Mouse (Mus musculus): Measurements from ENCODE around the gene Scg2. TPM values are rescaled to one million over a fixed set of nuclear protein-coding genes. Genes with fewer than 3 reads are reported as not detected.

Scg2 gene
- polyA plus RNA-seq, 1 experiment, result not detected

DNA sequence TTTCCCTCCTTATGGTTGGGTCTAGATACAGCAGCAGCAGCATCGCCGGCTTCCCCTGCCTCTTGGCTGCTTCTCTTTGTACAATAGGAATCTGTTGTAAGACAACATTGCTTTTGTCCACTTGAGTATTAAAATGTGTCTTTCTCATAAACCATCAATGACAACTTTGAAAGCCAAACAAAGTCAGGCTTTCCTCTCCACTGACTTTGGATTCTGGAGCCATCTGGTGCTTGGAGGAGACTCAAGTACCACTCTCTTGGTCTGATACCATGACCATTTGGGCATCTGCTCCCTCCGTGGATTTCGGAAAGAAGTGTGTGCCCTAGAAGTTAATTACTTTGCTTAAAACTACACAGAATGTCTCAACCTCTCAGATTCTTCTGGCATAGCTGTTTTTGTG lies 5.7 kb upstream of the Scg2 start:
- Histone ChIP-seq H3K4me3 (replicated peaks) (no peak overlapping the region), H3K4me1 (no peaks in the 10 kb centered on the region), H3K9me3 (no peaks in the 10 kb centered on the region), H3K36me3 (replicated peaks; ENCODE audit: low read length) (no peaks in the 10 kb centered on the region), H3K27me3 (replicated peaks) (no peaks in the 10 kb centered on the region)
- TF ChIP-seq GATA1 (IDR thresholded peaks at IDR 0.05; ENCODE audit: borderline replicate concordance, low read length) (no peak), FLI1 (IDR thresholded peaks at IDR 0.05; ENCODE audit: low read length) (no peak)

DNA sequence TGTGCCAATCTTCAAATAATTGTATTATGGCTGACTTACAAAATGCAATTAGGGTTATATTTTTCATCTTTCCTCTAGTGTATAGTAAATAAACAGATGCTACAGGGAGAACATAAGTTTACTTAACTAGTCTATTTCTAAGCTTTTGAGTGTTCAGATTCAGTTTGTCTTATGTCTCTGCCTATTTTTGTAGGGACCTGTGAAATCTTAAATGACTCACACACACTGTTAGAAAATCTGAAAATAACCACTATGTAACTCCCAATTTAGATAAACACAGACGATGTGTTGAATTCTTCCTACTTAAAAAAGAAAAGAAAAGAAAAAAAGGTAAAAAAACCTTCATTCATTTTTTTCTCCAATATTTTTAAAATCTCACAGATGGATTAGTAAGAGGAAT lies 2.2 kb downstream of the Scg2 start:
- H3K9me3 ChIP-seq, result 0 out of 2 replicates have a peak, but pooled peaks cover 3% of the 10 kb centered on the region
- no peaks in the 10 kb centered on the region for H3K4me1 ChIP-seq
- H3K27me3 ChIP-seq (replicated peaks), result no peaks in the 10 kb centered on the region
- H3K36me3 ChIP-seq (replicated peaks; ENCODE audit: low read length), result no peaks in the 10 kb centered on the region
- TF ChIP-seq FLI1 (IDR thresholded peaks at IDR 0.05; ENCODE audit: low read length) (no peak), GATA1 (IDR thresholded peaks at IDR 0.05; ENCODE audit: borderline replicate concordance, low read length) (no peak)
- no peak overlapping the region for H3K4me3 ChIP-seq (replicated peaks)

DNA sequence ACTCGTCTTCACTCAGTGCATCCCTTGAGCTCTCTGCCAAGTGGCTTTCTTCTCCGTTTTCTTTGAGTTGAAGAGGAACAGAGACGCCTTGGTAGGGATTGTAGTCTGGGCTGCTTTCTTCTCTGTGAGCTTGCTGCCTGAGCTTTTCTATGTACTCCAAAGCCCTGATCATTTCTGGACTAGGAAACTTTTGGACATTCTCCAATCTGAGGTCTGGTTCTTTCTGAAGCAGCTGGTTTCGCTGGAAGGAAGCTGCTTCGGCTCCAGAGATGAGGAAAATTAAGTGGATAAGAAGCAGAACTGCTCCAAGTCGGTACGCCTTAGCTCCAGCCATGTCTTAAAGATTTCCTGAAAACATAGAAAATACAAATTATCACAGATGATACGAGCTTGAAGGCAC lies 3.2 kb downstream of the Scg2 start:
- Histone ChIP-seq H3K4me3 (replicated peaks) (no peak overlapping the region), H3K9me3 (0 out of 2 replicates have a peak, but pooled peaks cover 3% of the 10 kb centered on the region), H3K27me3 (replicated peaks) (no peaks in the 10 kb centered on the region), H3K36me3 (replicated peaks; ENCODE audit: low read length) (no peaks in the 10 kb centered on the region), H3K4me1 (no peaks in the 10 kb centered on the region)
- no peak for TF ChIP-seq GATA1 (IDR thresholded peaks at IDR 0.05; ENCODE audit: borderline replicate concordance, low read length)
- TF ChIP-seq FLI1 (IDR thresholded peaks at IDR 0.05; ENCODE audit: low read length), result no peak

DNA sequence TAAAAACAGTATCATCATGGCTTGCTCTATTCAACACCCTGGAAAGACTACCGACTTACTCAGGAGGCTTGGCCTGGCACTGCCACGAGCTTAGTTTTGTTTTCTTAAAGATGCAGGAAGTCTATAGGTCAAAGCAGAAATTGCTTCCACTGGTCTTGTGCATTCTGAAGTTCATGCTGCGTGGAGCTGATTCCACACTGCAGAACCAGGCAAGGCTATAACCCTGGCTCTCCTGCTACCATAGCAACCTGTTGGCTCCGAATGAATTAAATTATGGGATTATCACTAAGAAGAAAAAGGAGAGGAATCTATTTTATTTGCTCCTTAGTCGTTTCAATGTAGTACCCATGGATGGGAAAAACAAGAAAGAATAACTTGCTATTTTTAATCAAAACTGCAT lies 10.9 kb downstream of the Scg2 start:
- Histone ChIP-seq H3K9me3 (no peaks in the 10 kb centered on the region), H3K4me1 (no peaks in the 10 kb centered on the region), H3K27me3 (replicated peaks) (no peaks in the 10 kb centered on the region), H3K4me3 (replicated peaks) (no peak overlapping the region), H3K36me3 (replicated peaks; ENCODE audit: low read length) (no peaks in the 10 kb centered on the region)
- TF ChIP-seq GATA1 (IDR thresholded peaks at IDR 0.05; ENCODE audit: borderline replicate concordance, low read length) (no peak), FLI1 (IDR thresholded peaks at IDR 0.05; ENCODE audit: low read length) (no peak)

DNA sequence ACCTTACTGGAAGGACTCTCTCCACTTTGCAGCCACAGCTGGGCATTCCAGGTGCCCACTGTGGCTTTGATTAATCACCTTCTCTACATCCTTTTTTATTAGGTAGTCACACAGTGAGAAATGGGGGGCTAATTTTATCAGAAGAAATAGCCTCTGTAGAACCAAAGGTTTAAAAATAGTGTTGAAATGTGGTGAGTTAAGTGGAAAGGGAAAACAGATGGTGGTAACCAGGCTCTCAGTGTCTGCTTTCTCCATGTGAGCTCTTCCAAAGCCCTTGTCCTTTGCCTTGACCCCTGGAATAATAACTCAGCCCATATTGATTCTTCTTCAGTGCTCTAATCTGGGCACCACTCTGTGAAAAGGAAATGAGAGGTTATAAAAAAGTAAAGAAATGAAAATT lies 24.4 kb downstream of the Scg2 start:
- Histone ChIP-seq H3K4me1 (no peaks in the 10 kb centered on the region), H3K4me3 (replicated peaks) (no peak overlapping the region), H3K27me3 (replicated peaks) (no peaks in the 10 kb centered on the region), H3K36me3 (replicated peaks; ENCODE audit: low read length) (no peaks in the 10 kb centered on the region), H3K9me3 (0 out of 2 replicates have a peak, but pooled peaks cover 5% of the 10 kb centered on the region)
- no peak for TF ChIP-seq FLI1 (IDR thresholded peaks at IDR 0.05; ENCODE audit: low read length)
- no peak for TF ChIP-seq GATA1 (IDR thresholded peaks at IDR 0.05; ENCODE audit: borderline replicate concordance, low read length)

DNA sequence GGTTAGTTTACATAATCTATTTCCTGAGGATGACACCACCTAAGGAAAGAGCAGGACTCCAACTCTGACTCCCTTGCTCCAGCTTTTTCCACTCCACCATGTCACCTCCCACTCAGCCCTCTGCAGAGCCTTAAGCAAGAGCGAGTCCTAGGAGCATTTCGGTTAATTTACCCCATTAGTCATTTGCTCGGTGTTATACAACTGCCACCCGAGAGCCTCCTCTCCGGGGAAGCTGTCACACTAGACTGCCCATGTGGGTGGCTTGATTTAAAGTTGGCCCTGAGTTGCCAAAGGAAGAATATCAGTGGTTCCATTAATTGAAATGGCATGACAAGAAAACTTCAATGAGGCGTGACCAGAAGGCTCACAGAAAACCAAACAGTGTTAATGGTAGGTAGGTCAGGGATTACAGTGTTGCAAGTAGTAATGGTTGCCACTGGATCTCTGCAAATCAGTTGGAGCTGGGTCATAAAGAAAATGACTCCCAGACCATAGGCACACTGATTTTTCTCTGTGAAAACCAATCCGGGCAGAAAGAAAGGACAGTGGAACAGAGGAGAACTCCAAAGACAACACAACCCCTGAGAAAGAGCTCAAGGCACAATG lies 33.5 kb downstream of the Scg2 start:
- Histone ChIP-seq H3K27me3 (replicated peaks) (no peaks in the 10 kb centered on the region), H3K36me3 (replicated peaks; ENCODE audit: low read length) (no peaks in the 10 kb centered on the region), H3K4me1 (no peaks in the 10 kb centered on the region), H3K4me3 (replicated peaks) (no peak overlapping the region), H3K9me3 (0 out of 2 replicates have a peak, but pooled peaks cover 4% of the 10 kb centered on the region)
- no peak for TF ChIP-seq GATA1 (IDR thresholded peaks at IDR 0.05; ENCODE audit: borderline replicate concordance, low read length)
- TF ChIP-seq FLI1 (IDR thresholded peaks at IDR 0.05; ENCODE audit: low read length), result no peak

DNA sequence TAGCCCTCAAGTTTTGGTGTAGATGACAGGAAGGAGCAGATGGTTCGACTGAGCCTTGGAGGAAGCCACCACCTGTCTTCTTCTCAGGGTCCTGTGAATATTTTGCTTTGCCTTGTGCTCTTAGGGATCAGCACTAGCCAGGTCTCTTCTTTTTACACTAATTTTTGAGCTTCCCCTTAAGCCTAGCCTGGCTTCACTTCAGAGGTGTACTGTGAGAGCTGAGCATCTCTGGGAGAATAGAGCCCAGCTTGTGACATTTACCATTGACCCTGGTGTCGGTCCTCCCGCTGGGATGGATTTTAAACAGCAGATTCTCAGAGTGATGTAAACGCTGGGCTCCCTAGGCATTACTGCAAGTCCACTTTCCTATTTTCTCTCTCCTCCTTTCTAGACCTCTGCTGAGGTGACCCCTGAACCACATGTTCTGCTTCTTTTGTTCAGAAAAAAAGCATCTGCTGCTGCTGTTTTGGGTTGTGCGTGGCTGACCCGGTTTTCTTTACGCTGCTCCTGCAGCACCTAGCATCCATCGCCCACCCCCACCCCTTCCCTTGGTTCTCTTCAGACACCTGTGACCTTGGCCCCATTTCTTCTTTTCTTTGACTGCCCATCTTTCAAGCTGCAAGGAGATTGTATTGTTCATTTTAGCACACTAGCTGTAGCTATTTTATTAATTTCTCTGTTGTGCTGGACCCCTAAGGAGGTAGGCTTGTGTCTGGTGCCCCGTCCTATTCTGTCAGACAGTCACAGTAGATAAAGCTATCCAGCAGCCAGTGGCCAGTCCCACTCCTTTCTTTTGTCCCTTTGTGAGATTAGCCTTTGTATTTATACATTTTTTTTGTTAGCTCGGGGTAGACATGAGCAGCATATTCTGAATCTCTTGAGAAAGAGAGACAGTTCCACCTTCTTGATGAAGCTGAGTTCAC lies 38.6 kb downstream of the Scg2 start:
- Histone ChIP-seq H3K36me3 (replicated peaks; ENCODE audit: low read length) (no peaks in the 10 kb centered on the region), H3K4me1 (no peaks in the 10 kb centered on the region), H3K9me3 (no peaks in the 10 kb centered on the region), H3K27me3 (replicated peaks) (no peaks in the 10 kb centered on the region), H3K4me3 (replicated peaks) (no peak overlapping the region)
- TF ChIP-seq FLI1 (IDR thresholded peaks at IDR 0.05; ENCODE audit: low read length) (no peak), GATA1 (IDR thresholded peaks at IDR 0.05; ENCODE audit: borderline replicate concordance, low read length) (no peak)

DNA sequence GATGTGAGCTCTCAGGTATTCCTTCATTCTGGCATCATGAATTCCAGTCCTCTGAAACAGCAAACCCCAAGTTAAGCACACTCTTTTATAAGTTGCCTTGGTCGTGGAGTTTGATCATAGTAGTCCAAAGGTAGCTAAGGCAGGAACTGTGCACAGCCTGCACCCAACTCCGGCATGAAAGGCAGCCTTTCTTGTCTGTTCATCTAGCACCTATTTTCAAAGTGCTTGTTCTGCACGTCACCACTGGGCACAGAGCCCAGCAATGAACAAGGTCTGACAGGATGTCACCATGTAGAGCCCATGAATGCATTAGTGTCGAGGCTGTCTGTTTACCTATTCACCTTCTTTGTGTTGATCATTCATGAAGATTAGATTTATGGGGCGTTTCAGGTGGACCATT lies 39.6 kb downstream of the Scg2 start:
- Histone ChIP-seq H3K4me3 (replicated peaks) (no peak overlapping the region), H3K4me1 (no peaks in the 10 kb centered on the region), H3K36me3 (replicated peaks; ENCODE audit: low read length) (no peaks in the 10 kb centered on the region), H3K27me3 (replicated peaks) (no peaks in the 10 kb centered on the region), H3K9me3 (peaks cover 7% of the 10 kb centered on the region)
- TF ChIP-seq FLI1 (IDR thresholded peaks at IDR 0.05; ENCODE audit: low read length), result no peak
- no peak for TF ChIP-seq GATA1 (IDR thresholded peaks at IDR 0.05; ENCODE audit: borderline replicate concordance, low read length)

Other genes with a start within 250 kb of the Scg2 start
- gene Ap1s3, start 231.9 kb upstream of the Scg2 start, polyA plus RNA-seq (2012; ENCODE audit: insufficient read depth, low replicate concordance), result 2.7 and 15.4 TPM in 2 replicates

Measured in megakaryocyte, embryonic 14.5 days (primary cell).